Mouse (Mus musculus) 3134 (cell line): ENCODE data around the gene Plcl2.

ENCODE experiments used
- DNase-seq: peaks from one replicate; pipeline ENCODE4 v3.0.0-alpha.2; 2011; ENCODE audit warnings: low spot score; ENCODE audit not compliant: insufficient read length; ENCODE audit errors: extremely low read depth

The Plcl2 gene

DNA sequence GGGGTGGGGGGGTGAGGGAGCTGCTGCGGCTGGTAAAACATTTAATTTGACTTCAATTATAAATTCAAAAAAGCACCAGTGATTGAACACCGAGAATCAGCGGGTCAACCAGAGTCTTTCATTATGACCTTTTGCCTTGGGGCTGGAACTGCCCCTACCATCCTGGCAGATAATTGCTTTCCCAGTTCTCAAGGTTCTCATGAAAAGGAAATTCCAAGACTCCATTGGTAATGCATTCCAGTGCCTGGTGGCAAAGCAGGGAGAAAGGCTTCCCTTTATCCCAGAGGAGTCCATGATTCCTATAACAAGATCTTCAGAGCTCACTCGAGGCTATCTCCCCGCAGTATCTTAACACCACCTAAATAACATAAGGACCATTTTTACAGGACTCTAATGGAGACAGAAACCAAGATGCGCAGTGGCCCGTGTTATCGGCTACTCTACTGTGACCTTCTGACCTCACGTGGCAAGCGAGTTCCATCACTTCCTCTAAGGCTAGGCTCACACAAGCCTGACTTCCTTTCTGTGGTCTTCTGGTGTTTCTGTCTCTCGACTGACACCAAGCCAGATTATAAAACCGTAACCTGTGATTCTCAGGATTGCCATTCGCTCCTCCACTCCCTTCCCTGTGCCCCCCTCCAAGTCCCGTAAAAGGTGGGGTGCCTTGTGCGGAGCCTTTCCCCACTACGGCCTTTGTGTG is 10.0 kb upstream of the Plcl2 start:
- DNase-seq: no peak

DNA sequence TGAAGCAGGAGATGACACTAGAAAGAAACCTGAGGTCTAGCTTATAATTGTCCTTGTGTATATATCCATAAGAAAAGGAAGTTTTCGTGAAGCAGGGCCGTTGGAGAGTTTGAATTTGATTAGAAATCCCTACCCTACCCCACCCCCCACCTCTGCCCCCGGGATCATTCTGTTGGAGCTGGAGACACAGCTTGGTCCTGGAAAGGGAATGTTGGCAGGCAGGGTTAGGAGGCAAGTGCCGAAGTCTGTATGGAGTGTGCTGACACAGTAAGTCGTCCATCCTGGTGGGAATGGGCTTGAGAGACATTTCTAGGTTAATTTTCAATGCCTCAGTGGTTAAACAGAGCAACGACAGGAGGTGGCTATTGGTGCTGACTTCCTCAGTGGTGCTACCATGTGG is 8.4 kb upstream of the Plcl2 start:
- no peak for DNase-seq

DNA sequence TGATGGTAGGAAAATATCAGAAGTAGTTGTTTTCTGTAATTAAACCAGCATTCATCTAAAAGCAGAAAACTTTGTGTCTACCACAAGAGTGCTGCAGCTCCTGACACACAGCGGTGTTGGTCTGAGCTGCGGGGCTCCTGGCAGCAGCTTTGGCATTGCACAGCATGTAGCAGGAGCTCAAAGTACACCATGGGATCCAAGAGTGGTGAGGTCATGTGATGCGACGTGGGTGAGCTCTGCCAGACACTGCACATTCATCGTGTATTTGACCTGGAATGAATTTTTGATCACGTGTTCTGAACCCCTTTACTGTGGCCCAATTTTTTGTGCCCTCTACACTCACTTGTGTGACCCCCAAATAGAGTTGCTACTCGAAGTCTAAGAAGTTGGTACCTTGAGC is 6.1 kb upstream of the Plcl2 start:
- no peak for DNase-seq

DNA sequence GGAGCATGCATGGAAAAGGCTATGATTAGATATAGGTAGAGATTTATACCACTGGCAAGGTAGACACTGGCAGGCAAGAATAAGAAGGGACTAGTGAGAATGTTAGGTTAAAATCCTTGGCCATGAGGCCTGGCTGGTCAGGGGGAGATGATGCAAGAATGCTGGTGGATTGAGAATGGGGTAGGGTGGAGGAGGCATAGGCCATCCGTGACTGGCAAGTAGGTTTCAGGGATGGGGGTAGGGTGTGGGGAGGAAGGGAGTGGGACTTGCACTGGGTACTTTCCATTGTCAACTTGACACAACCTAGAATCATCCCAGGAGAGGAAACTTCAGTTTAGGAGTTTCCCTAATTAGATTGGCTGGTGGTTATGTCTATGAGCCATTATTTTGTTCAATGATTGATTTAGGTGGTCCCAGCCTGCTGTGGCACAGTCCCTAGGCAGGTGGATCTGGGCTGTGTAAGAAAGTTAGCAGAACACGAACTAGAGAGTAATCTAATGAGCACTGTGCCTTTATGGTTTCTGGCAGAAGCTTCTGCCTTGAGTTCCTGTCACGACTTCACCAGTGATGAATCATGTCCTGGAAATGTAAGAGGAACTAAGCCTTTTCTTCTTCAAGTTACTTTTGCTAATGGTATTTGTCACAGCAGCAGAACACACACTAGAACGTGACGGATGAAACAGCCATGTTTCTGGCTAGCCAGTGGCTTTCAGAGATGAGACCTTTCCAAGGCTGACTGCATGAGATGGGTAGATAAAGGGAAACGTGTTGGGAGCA is 4.9 kb upstream of the Plcl2 start:
- DNase-seq: peak; percentile 8

DNA sequence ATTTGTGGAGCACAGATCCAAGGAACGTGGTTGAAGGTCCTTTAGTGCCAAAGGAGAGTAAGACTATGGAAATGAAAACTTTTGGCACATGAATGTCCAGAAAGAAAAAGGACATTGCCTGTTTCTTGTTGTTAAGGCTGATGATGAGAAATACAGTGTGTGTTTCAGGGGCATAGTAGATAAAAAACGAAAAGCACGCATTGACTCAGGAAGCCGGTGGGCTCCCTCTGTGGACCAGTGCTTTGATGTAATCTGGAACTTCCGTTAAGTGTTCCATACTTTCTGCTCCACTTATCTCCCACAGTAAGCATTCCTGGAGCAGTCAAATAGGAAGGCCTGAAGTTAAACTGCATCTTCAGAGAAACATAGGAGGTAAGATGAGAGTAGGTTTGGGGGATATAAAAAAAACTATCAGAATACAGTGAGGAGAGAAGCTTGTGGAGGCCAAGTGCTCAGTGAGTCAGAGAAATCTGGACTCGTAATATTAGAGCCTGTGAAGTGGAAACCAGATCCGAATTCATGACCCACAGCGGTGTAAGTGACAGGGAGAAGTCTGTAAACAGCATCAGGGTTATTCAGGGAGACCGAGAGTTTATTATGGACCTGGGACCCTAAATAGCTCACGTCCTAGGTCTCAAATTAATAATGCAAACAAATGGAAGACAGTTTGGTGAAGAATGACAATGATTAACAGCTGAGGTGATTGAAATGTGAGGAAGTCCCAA is 3.1 kb upstream of the Plcl2 start:
- DNase-seq: no peak

DNA sequence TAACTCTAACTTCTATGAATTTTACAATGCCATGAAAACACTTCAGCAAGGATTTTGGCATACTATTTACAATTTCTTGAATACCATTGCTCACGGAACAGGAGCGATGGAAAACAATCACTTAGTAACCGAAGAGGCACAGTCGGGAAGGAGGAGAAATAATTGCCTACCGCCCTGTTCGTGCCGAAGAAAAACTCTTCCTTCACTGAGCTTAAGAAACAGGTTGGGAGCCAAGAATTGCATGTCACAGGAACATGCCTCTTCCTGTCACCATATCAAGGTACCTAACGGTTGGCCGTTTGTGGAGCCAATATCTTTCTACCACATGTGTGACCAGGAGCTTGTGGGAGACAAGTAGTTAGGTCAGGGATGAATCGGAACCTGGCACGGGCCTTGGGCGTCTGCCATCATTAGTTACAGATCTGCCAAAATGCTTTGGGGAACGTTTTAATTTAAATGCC is 2.3 kb upstream of the Plcl2 start:
- no peak for DNase-seq

DNA sequence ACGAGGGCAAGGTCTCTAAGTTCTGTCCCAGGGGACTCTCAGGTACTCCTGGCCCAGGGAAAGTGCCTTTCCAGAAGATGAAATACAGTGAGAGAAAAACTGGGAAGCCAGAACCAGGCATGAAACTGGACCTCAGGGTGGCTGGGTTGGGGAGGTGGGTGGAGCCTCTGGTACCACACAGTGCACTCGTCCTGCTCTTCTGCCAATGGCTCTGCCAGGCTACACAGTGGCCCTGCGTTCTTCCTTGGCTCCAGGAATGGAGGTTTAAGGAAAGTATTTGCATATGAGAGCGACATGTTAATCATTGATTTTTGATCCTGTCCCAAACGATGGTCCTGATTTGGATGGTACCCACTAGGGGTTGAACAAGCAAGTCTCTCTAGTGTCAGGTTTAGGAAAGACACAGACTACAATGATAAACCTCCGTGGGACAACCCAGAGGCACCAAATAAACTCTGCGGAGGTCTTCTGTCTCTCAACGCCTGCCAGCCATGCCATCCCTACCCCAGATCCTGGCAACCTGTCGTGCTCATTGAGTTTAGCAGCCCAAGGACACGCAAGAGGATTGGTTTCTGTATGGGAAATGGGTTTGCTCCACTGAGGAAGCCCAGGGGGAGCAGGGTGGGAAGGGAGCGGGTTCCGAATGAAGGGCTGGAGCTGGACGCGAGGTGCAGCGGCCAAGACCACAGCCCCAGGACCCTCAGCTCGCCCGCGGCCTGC is 988 bp upstream of the Plcl2 start:
- peak; percentile 9 for DNase-seq

DNA sequence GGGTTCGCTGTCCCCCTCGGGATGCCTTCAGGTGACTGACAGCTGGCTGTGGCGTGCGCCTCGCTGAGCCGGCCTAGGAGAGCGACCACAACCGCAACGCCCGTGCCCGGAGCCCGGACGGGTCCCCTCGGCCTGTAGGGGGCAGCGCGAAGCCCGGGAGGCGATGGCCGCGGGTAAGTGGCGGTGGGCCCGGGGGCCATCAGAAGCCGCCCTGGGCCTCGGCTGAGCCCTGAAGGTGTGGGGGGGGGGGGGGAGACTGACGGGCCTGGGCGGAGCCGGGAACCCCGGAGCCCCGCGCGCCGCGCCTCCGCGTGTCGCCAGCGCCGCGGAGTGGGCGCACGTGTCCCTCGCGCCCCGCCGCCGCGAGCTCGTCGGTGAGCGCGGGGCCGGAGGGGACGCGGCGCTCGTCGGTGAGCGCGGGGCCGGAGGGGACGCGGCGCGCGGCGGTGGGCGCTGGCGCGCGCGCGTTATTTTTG is 390 bp upstream of the Plcl2 start:
- DNase-seq: no peak

DNA sequence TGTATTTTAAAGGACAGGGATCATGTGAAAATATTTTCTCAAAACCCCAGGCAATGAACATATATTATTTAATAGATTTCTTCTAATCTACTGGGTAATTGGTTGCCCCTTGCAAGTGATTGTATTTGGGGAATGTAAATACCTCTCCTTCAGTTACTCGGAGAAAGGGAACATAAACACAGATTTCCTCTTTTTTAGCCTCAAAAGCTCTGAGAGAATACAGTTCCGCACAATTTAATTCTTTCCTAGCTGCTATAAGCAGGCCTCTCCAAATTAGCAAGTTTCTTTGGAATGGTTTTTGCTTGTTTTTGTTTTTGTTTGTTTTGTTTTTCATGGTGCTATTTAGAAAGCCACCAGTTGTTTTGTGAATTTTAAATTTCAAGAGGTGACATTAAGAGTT is 1.1 kb downstream of the Plcl2 start:
- no peak for DNase-seq

DNA sequence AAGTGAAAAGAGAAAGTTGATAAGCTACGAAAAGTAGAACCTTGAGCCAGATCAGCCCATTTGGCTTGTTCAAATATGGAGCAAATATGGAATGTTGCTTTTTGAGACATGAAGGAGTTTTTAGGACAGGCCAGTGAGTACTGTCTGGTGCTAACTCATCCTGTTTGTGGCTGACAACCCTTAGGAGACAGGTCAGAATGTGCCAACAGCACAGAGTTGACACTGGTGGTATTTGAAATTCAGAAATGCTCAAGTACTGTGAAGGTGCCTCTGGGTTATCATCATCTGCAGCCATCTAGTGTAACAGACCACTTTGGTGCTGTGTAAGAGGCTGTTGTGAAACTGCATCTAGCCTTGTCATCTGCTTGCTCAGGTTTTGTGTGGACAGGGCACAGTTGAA is 1.5 kb downstream of the Plcl2 start:
- DNase-seq: no peak

DNA sequence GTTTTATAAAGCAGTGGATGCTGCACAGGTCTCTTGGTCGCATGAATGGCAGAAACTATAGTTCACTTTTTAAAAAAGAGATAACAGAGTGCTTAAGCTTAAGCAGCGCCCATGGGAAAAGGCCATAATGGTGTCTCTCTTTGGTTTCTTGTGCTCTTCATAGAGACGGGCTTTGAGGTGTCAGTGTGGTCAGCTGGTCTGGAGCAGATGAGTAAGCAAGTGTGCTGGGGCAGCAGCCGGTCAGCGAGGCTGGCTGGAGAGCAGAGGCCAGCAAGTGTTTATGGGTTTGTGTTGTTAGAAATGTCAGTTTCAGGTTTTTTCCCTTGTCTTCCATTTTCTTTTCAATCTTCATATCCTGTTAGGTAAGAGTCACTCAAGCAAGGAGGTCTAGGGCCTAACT is 3.0 kb downstream of the Plcl2 start:
- DNase-seq: no peak

DNA sequence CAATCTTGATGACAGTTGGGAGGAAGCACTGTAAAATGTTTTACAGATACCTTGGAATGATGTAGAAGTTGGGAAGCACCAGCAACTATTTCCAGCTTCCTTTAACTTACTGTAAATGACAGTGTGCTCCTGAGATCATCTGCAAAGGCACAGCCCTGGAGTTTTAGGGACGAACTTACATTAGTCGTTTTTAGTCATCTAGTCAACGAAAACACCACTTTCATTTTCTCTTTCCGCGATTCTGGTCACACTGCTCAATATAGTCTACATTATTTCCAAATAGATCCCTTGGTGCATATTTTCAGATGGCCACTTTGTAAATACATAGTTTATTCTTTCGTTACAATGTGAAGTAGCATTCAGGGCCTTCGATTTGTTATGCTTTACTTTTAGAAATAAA is 3.6 kb downstream of the Plcl2 start:
- DNase-seq: no peak

DNA sequence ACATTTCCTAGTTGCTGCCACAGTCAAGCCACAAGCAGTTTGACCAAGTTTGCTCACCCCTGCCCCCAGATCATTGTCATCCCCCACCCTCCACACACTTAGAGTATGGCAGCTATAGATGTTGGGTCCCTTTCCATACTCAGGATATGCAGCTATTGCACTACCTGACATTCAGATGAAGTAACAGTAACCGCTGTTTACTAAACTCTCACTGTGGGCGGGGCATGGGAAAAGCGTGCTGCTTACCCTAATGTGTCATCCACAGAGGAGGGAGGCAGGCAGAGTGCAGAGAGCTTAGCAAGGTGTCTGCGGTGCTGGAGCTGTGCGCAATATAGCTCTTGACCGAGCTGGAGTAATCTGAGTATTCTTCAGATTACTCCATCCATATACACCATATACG is 4.2 kb downstream of the Plcl2 start:
- DNase-seq: no peak

DNA sequence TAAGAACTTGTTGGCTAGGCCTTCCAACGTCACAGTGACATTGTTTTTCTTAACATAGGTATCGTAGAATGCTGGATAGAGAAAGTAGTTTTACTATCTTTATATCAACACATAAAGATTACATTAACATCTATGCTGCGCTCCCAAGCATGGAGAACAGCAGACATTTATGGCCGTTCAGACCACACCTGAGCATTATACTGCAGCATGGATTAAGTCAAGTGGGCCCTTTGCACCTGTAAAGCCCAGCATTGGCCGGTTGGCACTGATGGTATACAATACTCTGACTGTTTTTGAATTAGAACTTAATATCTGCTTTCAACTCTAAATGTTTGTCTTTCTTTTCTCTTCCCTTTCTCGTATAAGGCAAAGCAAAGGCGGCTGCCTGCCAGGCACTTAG is 4.8 kb downstream of the Plcl2 start:
- no peak for DNase-seq

DNA sequence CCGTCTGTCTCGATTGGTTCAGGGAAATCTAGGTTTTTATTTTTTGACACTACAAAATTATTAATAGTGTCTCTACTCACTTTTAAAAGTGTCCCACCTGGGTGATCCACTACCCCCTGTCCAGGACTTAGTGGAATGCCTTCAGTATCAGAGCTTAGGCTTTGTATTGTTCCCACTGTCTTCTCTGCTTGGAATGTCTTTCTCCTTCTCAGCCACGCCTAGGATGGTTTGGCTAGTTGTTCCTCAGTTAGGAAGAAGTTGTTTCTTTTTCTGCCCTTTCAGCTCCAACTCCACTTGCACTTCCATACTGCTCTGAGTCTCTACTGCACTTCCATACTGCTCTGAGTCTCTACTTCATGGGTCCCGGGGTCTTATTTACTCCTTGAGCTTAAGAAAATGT is 6.7 kb downstream of the Plcl2 start:
- DNase-seq: no peak

DNA sequence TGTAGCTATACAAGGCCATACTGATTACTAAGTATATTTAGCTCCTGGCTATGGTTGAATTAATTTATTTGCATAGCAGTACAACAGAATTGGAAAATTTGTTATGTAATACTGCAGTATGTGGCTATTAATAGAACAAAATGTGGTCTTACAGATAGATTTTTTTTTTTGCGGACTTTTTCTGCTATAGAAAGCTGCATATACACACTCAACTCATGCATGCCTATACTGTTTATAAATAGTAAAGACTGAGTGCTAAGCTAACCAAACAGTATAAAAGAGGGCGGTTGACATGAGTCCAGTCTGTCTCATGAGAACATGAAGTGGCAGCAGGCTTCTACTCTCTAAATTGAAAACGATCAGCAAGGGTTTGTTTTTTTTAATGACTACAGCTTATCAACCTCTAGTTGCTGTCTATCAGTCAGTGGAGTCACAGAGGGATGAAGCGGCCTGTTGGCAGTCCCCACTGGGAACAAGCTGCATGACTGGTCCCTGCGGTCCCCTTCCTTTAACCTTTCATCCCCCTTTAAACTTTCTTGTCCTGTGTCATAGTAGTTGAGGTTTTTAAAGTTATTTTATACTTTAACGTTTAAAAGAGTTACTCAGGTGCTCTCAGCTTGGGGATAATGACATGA is 8.7 kb downstream of the Plcl2 start:
- DNase-seq: no peak

DNA sequence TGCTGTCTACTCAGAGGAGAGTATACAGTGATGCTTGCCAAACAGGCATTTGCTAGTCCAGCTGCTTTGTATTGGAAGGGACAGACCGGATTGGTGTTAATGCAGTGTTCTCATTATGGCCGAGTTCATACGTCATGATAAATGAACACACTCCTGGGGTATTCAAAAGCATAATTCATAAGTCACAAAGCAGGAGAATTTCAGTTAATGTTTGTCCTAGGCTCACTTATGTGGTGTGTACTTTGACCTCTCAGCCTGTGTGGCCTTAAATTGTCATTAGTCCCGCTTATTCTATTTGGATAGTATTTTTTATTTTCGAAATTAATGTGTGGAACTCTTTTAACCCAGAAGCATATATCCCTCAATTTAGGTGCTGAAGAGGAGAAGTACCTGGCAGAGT is 10.4 kb downstream of the Plcl2 start:
- DNase-seq: no peak

DNA sequence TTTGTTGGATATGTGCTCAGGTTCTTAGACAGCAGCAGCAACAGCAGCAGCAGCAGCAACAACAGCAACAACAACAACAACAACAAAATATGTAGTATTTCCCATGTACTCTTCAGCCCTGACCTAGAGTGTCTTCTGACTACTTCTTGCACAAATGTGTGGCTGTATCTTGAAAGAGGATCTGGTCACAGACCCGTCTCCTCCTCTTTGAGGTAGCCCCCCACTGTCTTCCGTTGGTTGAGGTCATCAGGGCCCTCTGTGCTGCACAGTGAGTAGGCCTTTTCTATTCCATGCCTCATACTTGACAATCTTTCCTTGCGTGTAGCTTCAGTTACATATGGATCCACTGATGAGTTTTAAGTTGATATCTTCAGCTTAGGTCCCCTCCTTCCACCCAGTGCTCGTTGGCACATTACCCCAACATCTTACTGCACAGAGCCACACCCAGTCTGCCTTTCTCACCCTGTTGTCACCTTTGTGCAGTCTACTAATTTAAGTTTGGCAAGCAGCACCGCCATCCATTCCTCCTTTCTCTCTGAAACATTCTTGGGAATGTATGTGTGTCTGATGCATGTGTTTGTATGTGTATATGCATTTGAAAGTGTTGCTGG is 13.4 kb downstream of the Plcl2 start:
- DNase-seq: no peak

DNA sequence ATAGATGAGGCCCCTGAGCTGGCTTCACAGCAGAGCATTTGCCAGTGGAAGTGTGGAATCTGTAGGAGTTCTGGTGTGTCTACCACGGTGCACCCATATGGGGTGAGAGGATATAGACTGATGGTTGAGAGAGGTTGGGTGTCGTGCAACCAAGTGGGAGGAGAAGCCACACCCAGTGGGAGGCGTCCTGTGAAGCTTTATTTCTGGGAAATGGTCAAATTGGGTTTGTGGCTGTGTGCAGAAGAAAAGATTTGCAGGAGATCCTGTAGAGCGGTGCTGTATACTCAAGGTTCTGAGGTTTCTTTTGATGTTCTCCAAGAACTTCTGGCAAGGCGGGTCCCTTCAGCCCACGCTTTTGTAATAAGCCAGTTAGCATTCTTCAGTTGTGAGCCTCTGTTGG is 15.8 kb downstream of the Plcl2 start:
- no peak for DNase-seq

DNA sequence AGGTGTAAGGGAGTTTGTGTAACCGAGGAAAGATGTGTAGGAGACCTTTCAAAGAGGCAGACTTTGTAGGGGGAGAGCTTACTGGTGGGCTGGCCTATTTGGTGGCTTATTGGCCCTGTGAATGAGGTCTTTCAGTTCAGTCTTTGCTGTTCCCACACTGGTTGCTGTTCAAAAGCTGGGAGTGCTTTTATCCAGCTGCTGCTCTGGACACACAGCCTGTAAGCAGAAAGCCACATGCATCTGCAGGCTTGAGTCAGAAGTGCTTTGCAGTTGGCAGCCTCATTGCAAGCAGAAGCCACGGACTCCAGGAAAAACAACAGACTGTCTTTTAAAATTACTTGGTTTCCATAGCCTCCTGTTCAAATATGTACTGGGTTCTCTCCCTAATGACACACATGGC is 16.6 kb downstream of the Plcl2 start:
- no peak for DNase-seq
